Mouse (Mus musculus) left cerebral cortex, postnatal 36 days (tissue): ENCODE measurements around the gene Cdh18. TPM values are rescaled to one million over a fixed set of nuclear protein-coding genes. Genes with fewer than 3 reads are reported as not detected.
A peak's percentile ranks its signal among the peaks of the same experiment; 100 is the strongest.

Source experiments
- DNase-seq, 2 experiments: peaks; one replicate each; pipeline ENCODE4 v3.0.0; 2021 to 2022; ENCODE audit warnings: low spot score in 2 of 2, mixed read lengths in 1 of 2
- intact Hi-C: fragments of 180-260 bp; cut with DNase I; formaldehyde crosslinking; loops from one replicate; pipeline ENCODE4 v1.15.1; 2025
- total RNA-seq, 2 experiments: library from RNA; stranded (reverse); gene quantifications; 2 replicates each; pipeline ENCODE4 v1.2.3; 2021

The Cdh18 gene
- total RNA-seq, 2 experiments from 2014 or later: 31.8 to 39.9 TPM

- DNase-seq: no peak
- intact Hi-C loops: no loop called here
Observed at GRCm38 (mm10) chr15:23408256-23408655, 859.4 kb downstream of the Cdh18 start.

- intact Hi-C loops: no loop called here
- DNase-seq: peak; percentile 18 to 36
Observed at GRCm38 (mm10) chr15:23416450-23417080, 867.7 kb downstream of the Cdh18 start.

GRCm38 (mm10) chr15:23418158-23418557 lies 869.3 kb downstream of the Cdh18 start:
- intact Hi-C loops: no loop called here
- no peak for DNase-seq

GRCm38 (mm10) chr15:23420010-23420409 lies 871.2 kb downstream of the Cdh18 start:
- DNase-seq: no peak
- intact Hi-C loops: no loop called here

- DNase-seq: no peak
- intact Hi-C loops: no loop called here
Observed at GRCm38 (mm10) chr15:23430021-23430420, 881.2 kb downstream of the Cdh18 start.

GRCm38 (mm10) chr15:23448542-23448941 lies 899.7 kb downstream of the Cdh18 start:
- DNase-seq: no peak
- intact Hi-C loops: no loop called here

GRCm38 (mm10) chr15:23452098-23452625 lies 903.3 kb downstream of the Cdh18 start:
- intact Hi-C loops: no loop called here
- no peak for DNase-seq

GRCm38 (mm10) chr15:23453331-23453730 lies 904.5 kb downstream of the Cdh18 start:
- DNase-seq: no peak
- intact Hi-C loops: no loop called here

- intact Hi-C loops: no loop called here
- DNase-seq: no peak
Observed at GRCm38 (mm10) chr15:23455344-23455743, 906.5 kb downstream of the Cdh18 start.

GRCm38 (mm10) chr15:23457401-23457800 lies 908.6 kb downstream of the Cdh18 start:
- no peak for DNase-seq
- intact Hi-C loops: no loop called here

GRCm38 (mm10) chr15:23470527-23471475 lies 922.0 kb downstream of the Cdh18 start:
- intact Hi-C loops: no loop called here
- DNase-seq: no peak

- no peak for DNase-seq
- intact Hi-C loops: loop anchor here (10.0 kb wide), 1 partner anchor 918 kb away; no protein-coding TSS in a partner anchor
Observed at GRCm38 (mm10) chr15:23486306-23486705, 937.5 kb downstream of the Cdh18 start.

GRCm38 (mm10) chr15:23506480-23506879 lies 957.7 kb downstream of the Cdh18 start:
- intact Hi-C loops: no loop called here
- DNase-seq: no peak

GRCm38 (mm10) chr15:23509694-23510093 lies 960.9 kb downstream of the Cdh18 start:
- no peak for DNase-seq
- intact Hi-C loops: no loop called here

GRCm38 (mm10) chr15:23515786-23516185 lies 967.0 kb downstream of the Cdh18 start:
- intact Hi-C loops: no loop called here
- DNase-seq: no peak

GRCm38 (mm10) chr15:23518079-23518478 lies 969.3 kb downstream of the Cdh18 start:
- DNase-seq: no peak
- intact Hi-C loops: no loop called here
